Mouse (Mus musculus): ENCODE data around the gene Olfr1301.

Olfr1301 gene

GRCm38 (mm10) chr2:111750706-111751105 lies at the start of gene Olfr1301:
Olfr1301 (plus strand) TSS chr2:111751006.
- no peak for DNase-seq

DNA sequence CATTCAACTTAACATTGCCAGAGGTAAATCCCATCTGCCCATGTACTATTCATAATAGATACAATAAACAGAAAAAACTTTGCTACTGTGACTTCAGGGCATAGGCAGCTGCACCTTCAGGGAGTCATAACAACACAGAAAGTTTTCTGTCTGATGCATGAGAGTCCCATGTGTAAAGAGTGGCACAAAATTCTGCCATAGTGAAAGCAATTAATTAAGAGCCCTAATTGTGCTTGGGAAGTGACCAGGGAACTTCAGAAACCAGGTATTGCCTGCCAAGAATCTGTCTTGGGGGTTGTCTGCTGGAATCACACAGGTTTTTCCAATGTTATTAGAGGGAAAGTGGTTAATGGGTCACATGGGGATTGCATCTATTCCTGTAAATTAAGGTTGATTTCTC lies 24.1 kb upstream of the Olfr1301 start:
- no peak for DNase-seq

DNA sequence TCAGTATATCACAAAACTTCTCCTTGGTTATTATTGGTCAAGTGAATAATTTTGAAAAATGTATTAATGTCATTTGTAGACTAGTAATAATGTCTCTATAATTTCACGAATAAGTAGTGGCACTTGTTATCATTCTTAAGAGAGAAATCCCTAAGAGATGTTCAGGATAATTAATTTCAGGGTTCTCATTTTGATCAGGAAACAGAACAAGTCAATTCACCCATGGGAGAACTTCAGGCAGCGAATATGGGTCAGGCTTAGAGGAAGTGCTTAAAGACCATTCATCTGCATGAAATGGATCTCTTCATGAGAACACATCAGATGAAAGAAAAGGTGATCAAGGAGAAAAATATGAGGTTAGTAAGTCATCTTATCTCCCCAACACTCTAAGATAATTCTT lies 26.3 kb downstream of the Olfr1301 start, which contains the start of gene Olfr1302:
Gene Olfr1302, plus strand, starts transcription at position 301 of the 400 bp plus-strand sequence.
- DNase-seq, result no peak
